ENCODE assay signal across 9 mouse cellular contexts in the genomic region with DNA sequence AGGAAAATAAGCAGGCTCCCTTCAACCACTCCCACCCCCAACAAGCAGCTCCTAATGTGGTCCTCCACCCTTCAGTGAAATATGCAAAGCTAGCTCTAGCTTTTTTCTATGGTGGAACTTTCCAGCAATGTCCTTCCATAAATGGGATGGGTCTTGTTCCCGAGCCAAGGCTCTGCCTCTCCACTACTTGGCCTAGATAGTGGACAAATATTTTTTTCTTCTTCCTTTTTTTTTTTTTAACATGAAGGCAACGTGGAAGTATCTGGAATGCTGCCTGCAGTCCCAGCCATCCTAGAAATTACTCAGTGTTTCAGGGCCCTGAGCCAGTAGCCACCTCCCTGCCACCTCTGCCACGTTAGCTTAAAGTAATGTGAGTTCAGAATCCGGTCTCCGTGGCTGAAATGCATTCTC.
DNase-seq lines count a peak whose midpoint lies in the region; ATAC-seq lines count a peak whose summit lies in the region.
"Had no signal": no experiment of that assay in that cellular context is flagged by ENCODE, and none has a peak within 500 bp of the region (broad histone marks: within the 10 kb centered on the region; RNA-seq: fewer than 3 reads in every experiment).

No protein-coding gene starts in this region.

- peak overlapping the region; percentile 60 for H3K27ac ChIP-seq in heart, embryonic 13.5 days (replicated peaks)
- H3K27ac ChIP-seq in neural tube, embryonic 15.5 days (replicated peaks): no peak overlapping the region
- H3K27ac ChIP-seq in midbrain, embryonic 14.5 days (replicated peaks; ENCODE audit: low read depth, low read length): no peak overlapping the region
- H3K27ac ChIP-seq in liver, embryonic 11.5 days (ENCODE audit: low read depth, low read length): no peak overlapping the region

- 54% methylated on average over 5 of the region's 5 CpGs for WGBS in heart, embryonic 13.5 days
- WGBS in neural tube, embryonic 15.5 days: 74% methylated on average over 5 of the region's 5 CpGs
- WGBS in midbrain, embryonic 14.5 days: 80% methylated on average over 5 of the region's 5 CpGs
- WGBS in liver, embryonic 11.5 days: 78% methylated on average over 5 of the region's 5 CpGs

- peak; percentile 80 for DNase-seq in urinary bladder, postnatal 14 days (ENCODE audit: low spot score)
- no peak for DNase-seq in urinary bladder, postnatal 10 days (ENCODE audit: low spot score)
- peak; percentile 54 to 72 for DNase-seq in kidney, postnatal 4 days
- DNase-seq in embryo, embryonic 9.5 days (ENCODE audit: extremely low spot score): no peak
- DNase-seq in midbrain, embryonic 14.5 days: no peak
- DNase-seq in liver, embryonic 11.5 days (ENCODE audit: low spot score): no peak

- H3K4me1 ChIP-seq in heart, embryonic 13.5 days: peaks cover 21% of the 10 kb centered on the region
- peaks cover 13% of the 10 kb centered on the region for H3K4me1 ChIP-seq in neural tube, embryonic 15.5 days
- H3K4me1 ChIP-seq in midbrain, embryonic 14.5 days (ENCODE audit: control insufficient read depth, insufficient read depth, low read length): 0 out of 2 replicates have a peak, but pooled peaks cover 7% of the 10 kb centered on the region
- H3K4me1 ChIP-seq in liver, embryonic 11.5 days (replicated peaks; ENCODE audit: control insufficient read depth, insufficient read depth, low read length): no peaks in the 10 kb centered on the region

- H3K4me2 ChIP-seq in heart, embryonic 13.5 days: no peak overlapping the region
- H3K4me2 ChIP-seq in neural tube, embryonic 15.5 days: no peak overlapping the region
- H3K4me2 ChIP-seq in midbrain, embryonic 14.5 days (ENCODE audit: low read length): no peak overlapping the region
- H3K4me2 ChIP-seq in liver, embryonic 11.5 days: no peak overlapping the region

- ATAC-seq in heart, embryonic 13.5 days (ENCODE audit: extremely low read depth, insufficient number of reproducible peaks, low FRiP score, low TSS enrichment): no peak
- ATAC-seq in neural tube, embryonic 15.5 days (ENCODE audit: low FRiP score): no peak
- ATAC-seq in midbrain, embryonic 14.5 days (ENCODE audit: low FRiP score, low TSS enrichment): no peak
- ATAC-seq in liver, embryonic 11.5 days (replicated peaks; ENCODE audit: low FRiP score): no peak

- H3K9ac ChIP-seq in heart, embryonic 13.5 days: no peak overlapping the region
- no peak overlapping the region for H3K9ac ChIP-seq in neural tube, embryonic 15.5 days (replicated peaks)
- no peak overlapping the region for H3K9ac ChIP-seq in midbrain, embryonic 14.5 days (replicated peaks; ENCODE audit: low read length)
- H3K9ac ChIP-seq in liver, embryonic 11.5 days (ENCODE audit: low read depth, low read length): no peak overlapping the region

- no peaks in the 10 kb centered on the region for H3K9me3 ChIP-seq in heart, embryonic 13.5 days
- H3K9me3 ChIP-seq in neural tube, embryonic 15.5 days (replicated peaks): no peaks in the 10 kb centered on the region
- H3K9me3 ChIP-seq in midbrain, embryonic 14.5 days (ENCODE audit: control insufficient read depth, low read length): no peaks in the 10 kb centered on the region
- no peaks in the 10 kb centered on the region for H3K9me3 ChIP-seq in liver, embryonic 11.5 days (ENCODE audit: control insufficient read depth, low read length)

- no peaks in the 10 kb centered on the region for H3K36me3 ChIP-seq in heart, embryonic 13.5 days
- no peaks in the 10 kb centered on the region for H3K36me3 ChIP-seq in neural tube, embryonic 15.5 days
- no peaks in the 10 kb centered on the region for H3K36me3 ChIP-seq in midbrain, embryonic 14.5 days (ENCODE audit: control insufficient read depth, insufficient read depth, low read length)
- no peaks in the 10 kb centered on the region for H3K36me3 ChIP-seq in liver, embryonic 11.5 days (ENCODE audit: control insufficient read depth, insufficient read depth, low read length)

- no peaks in the 10 kb centered on the region for H3K27me3 ChIP-seq in heart, embryonic 13.5 days (replicated peaks)
- no peaks in the 10 kb centered on the region for H3K27me3 ChIP-seq in neural tube, embryonic 15.5 days (replicated peaks)
- no peaks in the 10 kb centered on the region for H3K27me3 ChIP-seq in midbrain, embryonic 14.5 days (ENCODE audit: control insufficient read depth, insufficient read depth, low read length)
- H3K27me3 ChIP-seq in liver, embryonic 11.5 days (replicated peaks; ENCODE audit: control insufficient read depth, insufficient read depth, low read length): no peaks in the 10 kb centered on the region

- H3K4me3 ChIP-seq in heart, embryonic 13.5 days: no peak overlapping the region
- H3K4me3 ChIP-seq in neural tube, embryonic 15.5 days (replicated peaks): no peak overlapping the region
- H3K4me3 ChIP-seq in midbrain, embryonic 14.5 days (replicated peaks; ENCODE audit: low read depth, low read length): no peak overlapping the region
- H3K4me3 ChIP-seq in liver, embryonic 11.5 days (ENCODE audit: low read depth, low read length): no peak overlapping the region
- H3K4me3 ChIP-seq: erythroblast, embryonic 14.5 days had no signal

Comparison
In these comparisons a context has a peak if more than half of its experiments do, and no peak if none do; other contexts are left out.
1. DNase-seq: peak in urinary bladder, postnatal 14 days (single experiment) and kidney, postnatal 4 days (2 of 2); none in urinary bladder, postnatal 10 days (single experiment), embryo, embryonic 9.5 days (single experiment), midbrain, embryonic 14.5 days (single experiment) and liver, embryonic 11.5 days (single experiment).